Mouse (Mus musculus) testis, postnatal 10 days (tissue): Measurements from ENCODE around the gene Sestd1.

ENCODE experiments used
- DNase-seq: peaks from one replicate; pipeline ENCODE4 v3.0.0; 2021; ENCODE audit warnings: low spot score

The Sestd1 gene

DNA sequence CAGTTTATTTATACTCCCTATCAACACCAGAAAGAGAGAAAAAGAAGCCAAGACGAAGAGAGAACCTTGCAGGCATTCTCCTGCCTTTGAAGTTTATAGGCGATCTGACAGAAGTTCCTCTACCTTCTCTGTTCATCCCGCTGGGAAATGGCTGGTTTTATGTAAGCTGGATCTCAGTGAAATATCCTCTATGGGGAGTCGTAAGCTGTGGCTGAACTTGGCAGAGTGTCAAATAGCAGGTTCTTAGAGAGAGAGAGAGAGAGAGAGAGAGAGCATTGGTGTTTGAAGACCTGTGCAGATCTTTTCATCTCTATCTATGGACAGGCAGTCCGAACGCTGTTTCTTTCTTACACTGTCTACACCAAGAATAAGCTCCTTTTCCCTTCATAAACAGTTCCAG lies 107.0 kb downstream of the Sestd1 start:
- DNase-seq: no peak

DNA sequence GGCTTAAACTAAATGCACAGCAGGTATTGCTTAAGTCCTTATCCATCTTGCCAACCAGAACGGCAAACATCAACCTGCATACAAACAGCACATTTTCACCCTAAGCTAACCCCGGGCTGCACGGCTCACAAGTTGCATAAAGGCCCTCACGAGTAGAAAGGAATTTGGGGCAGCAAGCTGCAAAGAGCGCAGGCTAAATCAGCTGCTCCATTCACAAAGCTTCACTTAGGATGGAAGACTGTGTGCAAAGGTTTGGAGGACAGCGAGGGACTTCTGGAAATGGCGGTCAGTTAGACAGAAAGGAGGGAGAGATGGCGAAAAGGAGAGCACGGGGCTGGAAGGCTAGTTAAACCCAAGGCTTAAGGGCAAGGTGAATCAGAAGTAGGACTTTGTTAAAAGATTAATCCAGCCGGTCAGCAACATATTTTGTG lies 108.1 kb downstream of the Sestd1 start:
- DNase-seq: no peak

DNA sequence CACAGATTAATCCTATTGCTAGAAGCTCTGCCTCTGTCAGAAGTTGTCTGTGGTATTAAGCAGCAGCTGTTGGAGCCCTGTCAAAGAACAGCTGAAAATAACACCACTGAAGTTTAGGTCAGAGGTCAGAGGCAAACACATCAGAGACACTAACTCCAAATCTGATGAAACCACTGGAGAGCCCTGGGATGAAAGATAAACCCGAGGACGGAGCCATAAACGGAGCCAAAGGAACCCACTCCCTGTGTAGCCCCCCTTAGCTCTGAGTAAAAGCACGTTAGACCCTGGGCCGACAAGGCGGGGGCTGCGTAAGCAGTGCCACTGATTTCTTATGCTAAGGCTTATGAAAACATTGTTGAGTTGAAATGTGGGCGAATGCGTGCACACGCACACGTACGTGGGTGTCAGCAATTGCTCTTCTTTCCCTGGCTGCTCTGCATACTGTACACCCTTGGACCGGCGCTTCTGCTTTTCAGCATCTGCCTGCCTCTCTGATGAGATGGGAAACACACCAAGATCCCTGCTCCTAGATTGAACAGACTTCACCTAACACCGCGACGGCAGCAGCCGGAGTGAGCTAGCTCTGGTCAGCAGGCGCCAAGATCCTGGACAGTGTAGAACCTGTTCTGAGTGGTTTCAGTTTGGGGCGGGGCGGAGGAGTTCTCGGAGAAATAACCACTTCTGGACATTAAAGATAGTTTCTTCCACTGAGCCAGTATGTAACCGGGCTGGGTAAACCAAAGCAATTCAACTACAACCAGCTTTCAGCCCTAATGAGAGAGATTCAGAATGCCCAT lies 108.8 kb downstream of the Sestd1 start:
- DNase-seq: peak; percentile 60

DNA sequence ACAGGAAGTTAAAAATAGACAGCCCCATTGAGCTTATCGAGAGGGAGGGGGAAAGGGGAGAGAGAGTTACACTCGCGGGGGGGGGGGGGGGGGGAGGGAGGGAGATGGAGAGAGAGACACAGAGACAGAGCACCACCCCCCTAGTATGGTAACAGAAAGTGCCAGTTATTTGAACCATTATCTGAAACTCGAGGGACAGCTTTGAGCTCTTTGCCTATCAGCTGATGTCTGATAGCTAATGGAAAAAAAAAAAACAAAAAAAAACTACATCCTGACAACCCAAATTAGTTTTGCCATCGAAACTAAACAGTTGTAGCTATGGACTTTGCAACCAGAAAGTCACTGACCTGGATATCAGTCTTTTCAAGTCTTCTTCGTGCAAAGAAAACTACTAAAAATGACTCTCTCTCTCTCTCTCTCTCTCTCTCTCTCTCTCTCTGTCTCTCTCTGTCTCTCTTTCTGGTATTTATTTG lies 109.7 kb downstream of the Sestd1 start, which contains the start of gene Ccdc141:
Ccdc141 (minus strand) TSS at position 4 of the 473 bp plus-strand sequence.
- no peak for DNase-seq

DNA sequence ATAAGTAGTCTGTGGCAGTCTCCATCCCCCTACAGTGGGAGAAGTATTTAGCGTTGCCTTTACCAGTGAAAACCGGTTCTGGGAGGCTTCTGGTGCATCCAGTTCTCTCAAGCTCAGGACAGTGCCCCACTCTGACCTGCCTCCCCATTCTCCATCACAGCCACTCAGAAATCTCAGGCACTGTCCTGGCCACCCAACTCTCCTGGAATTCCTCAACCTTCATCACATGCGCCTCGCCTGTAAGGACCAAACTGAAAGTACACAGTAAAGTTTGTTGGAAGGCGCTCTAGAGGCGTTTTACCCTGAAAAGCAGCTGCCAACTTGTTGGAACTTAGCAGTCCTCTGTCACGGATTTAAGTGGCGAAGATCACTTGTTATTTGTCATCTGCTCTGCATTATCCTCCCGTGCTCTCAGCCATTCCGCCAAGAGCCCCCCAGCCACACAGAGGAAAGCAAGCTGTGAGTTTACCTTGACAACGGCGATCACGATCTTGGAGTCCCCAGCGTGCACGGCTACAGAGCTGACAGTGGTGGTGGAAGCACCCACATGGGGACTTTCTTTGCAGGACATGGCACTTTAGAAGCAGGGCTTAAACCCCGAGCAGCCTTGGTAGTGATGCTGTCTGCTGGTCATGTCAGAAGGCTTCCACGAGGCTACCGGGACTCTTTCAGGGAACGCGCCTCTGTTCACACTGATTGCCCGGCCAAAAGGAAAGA lies 110.3 kb downstream of the Sestd1 start:
- DNase-seq: peak; percentile 52

DNA sequence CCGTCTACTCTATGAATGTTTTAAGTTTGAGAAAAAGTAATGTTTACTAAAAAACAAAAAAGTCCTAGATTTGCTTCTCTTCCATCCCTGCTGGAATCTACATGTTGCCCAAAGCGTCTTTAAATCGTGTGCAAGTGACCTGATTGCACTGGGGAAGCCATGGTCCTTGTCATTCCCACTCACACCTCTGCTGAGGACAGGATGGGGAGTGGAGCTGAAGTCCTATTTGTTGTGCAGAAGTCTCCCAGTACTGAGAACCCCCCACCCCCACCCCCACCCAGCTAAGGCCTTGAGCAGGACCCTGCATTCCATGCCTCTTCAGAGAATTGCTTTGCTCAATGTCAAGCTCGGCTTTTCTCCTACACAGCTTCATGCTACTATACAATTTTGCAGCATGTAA lies 111.2 kb downstream of the Sestd1 start:
- DNase-seq: no peak

DNA sequence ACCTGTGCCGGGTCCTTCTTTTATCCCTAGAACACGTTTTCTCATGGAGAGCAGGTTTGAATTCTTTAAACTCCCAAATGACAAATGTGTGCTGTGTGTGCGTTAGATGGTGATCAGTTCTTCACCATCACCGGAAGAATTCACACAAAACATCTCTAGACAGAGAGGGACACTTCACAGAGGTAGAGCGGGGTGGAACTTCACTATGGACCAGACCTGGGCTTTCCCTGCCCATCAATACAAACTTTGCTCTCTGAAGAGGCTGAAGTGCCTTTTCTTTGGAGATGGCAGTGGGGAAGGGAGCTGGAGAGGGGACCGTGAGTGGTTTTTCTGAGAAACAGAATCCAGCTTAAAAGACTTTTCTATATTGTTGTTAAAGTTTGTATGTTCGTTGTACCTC lies 111.6 kb downstream of the Sestd1 start:
- DNase-seq: no peak

DNA sequence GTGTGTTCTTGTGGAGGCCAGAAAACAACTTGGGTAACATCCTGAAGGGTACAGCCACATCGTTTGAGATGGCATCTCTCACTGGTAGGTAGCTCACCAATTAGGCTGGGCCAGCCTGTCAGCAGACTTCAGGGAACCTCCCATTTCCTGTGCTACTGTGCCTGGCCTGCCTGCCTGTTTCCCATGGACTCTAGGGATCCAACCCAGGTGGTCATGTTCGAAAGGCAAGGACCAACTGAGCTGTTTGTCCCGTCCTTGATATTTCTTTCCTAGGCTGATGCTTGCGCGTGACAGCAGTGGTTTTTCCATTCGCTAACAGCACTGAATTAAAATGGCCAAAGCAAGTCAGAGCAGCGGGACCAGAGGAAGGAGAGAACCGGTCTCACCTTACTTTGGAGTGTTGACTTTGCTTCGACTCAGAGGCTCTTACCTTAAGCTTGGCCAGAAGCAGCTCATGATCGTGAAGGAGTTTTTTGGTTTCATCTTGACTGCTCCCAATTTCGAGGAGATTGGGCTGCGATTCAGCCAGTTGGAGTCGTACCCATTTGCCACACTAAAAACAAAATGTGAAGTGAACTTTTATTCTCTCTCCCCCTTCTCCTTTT lies 112.2 kb downstream of the Sestd1 start:
- no peak for DNase-seq

DNA sequence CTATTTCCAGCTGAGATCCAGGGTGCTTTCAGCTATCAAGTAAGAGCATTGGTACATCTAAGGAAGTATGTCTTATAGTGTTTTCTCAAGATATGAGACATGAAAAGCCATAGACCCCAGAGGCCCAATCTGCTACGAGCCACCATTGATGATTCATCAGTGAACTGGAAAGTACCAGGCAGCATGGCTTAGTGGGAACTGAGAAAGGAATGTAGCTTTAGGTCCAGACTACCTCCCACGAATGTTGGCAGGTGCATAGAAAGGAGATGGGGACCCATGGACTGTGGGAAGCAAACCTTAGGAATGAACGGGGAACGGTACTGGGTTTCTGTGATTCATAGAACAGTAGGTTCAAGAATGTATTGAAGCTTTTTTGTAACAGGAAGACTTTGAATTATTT lies 114.0 kb downstream of the Sestd1 start:
- no peak for DNase-seq

DNA sequence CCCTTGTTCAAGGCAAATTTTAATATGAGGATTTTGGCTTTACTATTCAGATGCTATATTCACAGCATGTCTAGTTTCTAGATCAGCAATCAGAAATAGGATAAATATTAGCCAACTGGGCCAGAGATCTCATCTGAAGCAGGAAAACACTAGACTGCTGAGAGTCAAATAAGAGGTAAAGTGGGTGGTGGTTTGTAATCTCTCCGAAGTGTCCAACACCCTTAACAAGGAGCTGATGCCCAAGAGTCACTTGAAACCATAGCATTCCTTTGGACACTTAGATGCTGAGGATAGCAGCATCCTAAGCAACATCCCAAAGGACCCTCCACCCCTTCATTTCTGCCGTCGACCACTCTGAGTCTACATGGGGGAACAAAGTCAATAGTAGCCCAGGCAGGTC lies 115.7 kb downstream of the Sestd1 start:
- no peak for DNase-seq

DNA sequence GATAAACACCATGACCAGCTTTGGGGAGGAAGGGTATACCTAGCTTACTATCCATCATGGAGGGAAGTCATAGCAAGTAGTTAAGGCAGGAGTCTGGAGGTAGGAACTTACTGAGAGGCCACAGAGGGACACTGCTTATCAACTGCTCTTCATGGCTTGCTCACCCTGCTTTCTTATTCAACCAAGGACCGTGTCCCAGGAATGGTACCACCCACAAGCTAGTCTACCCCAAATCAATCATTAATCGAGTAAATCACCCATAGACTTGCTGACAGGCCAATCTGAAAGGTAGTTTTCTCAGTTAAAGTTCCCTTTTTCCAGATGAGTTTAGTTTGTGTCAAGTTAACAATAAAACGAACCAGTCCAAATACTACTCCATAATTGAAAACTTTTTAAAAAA lies 117.0 kb downstream of the Sestd1 start:
- DNase-seq: no peak

DNA sequence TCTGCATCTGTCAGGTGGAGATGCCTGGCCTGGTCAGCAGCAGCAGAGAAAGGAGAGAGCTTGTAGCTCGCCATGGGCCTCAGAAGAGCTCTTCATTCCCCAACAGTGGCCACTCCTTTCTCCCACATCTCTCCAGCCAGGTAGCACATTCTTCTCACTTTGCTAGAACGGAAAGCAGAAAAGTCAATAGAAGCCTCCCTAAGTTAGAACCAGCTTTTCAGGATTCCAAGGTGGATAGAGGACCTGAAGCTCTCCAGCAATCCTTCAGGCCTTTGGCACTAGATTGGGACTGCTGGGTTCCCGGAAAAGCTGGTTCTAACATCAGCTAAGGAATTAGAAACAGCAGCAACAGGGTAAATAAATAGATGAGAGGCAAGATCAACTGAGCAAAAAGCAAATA lies 118.3 kb downstream of the Sestd1 start:
- DNase-seq: no peak

DNA sequence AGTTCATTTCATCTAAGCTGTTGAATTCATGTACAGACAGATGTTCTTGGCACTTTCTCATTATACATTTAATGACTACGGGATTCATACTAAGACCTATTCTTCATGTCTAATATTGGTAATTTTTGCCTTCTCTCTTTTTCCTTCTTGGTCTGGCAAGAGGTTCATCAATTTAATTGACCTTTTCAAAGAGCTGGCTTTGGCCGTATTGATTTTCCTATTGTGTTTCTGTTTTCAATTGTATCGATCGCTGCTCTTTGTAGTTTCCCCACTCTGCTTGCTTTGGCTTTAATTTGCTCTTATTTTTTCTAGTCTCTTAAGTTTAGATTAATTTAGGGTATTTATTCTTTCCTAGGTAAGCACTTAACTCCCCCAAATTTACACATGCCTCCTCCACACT lies 122.8 kb downstream of the Sestd1 start:
- no peak for DNase-seq

DNA sequence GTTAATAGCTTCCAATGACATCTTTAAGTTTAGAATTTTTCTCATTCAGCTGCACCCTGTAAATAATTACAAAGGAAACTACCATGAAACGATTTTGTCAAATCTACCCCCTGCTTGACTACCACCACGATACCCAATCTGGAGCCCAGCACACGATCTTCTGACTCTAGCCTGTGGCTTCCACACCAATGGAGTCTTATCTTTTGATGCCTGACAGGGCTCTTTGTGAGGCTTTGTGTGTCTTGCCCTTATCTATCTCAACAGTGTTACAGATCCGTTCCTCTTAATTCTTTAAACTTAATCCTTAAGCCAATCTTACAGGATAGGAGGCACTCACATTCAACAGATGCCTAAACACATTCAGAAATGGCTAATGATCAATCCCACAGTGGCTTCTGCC lies 126.3 kb downstream of the Sestd1 start:
- no peak for DNase-seq

DNA sequence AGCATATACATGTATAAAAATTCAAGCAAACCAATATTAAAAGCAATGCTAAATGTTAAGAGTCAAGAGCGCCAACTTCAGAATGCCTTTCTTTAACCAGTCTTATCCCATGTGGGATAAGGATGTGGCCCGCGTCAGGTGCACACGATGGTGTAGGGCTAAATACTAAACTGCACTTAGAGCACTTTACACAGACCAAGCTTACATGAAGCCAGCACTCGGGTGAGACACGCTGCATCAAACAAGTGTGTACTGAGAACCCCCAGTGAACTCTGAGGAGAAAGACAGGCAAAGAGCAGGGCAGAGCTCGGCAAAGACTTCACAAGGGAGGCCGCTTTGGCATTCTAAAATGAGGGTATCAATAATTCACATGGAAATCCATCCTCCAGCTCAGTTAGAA lies 129.1 kb downstream of the Sestd1 start:
- DNase-seq: no peak

DNA sequence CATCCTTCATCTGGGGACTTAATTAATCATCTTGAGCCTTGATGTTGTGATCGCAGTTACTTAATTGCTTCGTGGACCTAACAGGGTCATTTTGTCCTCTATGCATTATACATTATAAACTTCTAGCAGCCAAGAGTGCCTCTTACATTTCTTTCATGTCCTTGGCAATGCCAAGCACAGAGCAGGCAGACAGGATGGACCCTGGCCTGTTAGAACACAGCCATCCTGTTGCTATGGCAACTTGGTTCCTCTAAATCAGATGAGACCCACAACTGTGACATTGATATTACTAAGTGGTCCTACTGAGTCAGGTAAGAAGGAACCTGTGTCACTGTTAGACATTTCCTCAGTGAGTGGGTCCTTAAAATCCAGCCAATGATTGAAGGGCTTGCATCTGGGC lies 130.8 kb downstream of the Sestd1 start:
- no peak for DNase-seq

DNA sequence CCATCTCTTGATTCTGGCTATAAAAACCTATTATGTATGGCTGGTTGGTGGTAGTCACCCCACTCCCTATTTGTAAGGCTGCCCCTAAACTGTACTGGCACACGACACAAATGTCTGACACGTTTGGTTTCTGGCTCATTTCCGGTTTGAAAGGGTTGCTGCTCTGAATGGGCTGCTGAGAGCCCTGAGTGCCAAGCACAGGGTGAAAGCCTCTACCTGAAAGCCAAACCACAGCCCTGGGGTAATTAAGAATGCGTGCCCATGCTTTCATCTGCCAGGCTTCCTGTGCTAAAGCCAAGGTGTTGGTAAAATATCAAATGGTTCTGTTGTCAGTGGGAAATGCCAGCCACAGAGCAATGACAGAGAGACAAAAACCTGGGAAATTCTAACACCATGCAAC lies 132.2 kb downstream of the Sestd1 start:
- no peak for DNase-seq

DNA sequence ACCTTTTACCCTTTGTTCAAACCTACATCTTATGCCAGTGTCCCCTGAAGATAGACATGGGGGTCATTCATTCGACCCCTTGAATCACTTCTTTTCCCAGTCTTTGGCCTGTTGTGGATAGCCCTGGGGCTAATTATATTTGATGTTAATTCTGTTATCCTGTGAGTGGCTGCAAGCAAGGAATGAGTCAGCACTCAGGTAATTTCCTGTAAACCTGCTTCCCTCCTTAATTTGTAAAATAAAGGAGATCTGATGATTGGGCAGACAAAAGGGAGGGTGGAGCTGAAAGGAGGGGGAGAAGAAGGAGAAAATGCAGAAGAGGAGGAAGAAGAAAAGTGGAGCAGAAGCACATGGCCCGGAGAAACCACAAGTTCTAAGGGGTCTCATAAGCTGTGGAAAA lies 133.4 kb downstream of the Sestd1 start:
- no peak for DNase-seq

DNA sequence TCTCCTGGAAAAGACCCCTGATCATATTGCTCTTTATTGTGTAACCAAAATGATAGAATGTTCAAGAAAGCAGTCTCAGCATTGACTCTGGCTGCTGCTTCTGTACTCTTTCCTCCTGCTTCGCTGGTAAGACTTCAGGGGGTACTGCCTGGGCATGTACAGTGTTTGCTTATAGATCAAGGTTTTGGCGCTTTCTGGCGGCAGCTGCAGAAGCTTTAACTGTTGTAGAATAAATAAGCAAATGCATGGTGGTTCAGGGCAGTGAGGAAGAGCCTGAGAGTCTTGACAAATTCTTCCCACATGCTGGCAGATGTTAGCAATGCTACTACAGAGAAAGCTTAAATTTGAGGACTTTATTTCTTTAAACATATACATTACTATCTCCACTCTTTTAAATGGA lies 134.1 kb downstream of the Sestd1 start:
- DNase-seq: no peak

DNA sequence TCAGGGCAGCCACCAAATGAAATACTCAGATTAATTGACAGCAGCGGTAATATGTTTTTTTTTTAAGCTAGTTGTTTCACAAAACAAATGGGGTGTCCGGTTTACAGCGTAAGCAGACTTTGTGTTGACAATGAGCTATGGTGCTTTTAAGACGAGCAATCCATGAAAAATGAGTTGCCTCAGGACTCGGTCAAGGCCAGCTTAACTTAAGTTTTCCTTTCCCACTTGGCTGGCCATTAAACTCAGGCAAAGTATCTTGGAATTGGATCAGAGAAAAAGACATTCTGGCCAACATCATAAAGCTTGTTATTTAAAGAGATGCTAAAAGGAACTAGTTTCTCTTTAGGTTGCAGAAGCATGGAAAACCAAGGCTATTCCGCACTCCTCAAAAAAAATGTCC lies 136.9 kb downstream of the Sestd1 start:
- DNase-seq: no peak

DNA sequence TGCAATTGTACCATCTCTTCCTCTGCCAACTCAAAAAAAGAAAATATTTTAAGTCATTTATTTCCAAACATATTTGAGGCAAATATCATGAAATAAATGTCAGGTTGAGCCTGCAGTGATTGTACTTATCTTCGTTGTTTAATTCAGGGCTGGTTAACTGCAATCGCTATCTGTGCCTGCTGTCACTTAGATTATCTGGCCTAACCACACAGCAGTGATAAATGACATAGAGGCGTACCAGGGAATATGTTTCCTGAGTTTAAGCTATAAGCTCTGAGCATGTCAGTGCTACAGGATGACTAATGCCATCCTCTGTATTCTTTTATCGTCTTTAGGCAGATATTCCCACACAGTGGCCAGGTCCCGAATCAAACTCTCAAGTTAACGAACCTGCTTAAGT lies 141.5 kb downstream of the Sestd1 start:
- no peak for DNase-seq

DNA sequence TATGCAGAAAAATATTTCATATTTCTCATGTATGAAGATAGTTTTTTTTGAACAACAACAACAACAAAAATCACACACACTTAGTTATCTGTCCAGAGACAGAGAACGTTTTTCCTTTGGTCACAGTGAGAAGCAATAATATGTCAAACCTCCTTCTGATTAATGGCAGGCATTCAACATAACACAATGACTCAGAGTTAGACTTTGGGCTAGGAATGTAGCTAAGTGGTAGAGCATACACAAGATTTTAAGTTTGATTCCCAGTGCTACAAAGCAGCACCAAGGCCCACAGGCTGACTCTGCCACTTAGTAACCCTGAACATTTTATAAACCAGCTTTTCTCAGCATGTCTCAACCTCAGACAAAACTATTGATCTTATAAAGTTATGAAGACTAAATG lies 145.5 kb downstream of the Sestd1 start:
- no peak for DNase-seq

DNA sequence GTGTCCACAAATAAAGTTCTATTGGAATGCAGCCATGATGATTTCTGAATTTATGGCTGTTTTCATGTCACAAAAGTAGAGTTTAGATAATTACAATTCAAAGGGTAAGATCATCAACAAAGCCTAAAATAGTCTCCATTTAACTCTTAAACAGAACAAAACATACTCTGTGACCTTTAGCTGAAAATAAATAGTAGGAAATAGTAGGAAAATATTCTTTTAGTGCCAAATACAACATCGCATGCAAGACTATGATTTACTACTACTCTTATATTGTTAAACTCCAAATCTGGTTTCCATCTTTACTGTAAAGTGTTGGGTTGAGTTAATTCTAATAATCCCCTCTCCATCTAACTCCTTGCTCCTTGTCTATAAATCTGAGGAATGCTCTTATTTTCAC lies 147.0 kb downstream of the Sestd1 start:
- DNase-seq: no peak
